Mouse (Mus musculus) 3T3-L1 (cell line): Measurements from ENCODE around the gene Igf1.

ENCODE experiments used
- DNase-seq: peaks from one replicate; pipeline ENCODE4 v3.0.0-alpha.2; 2015; ENCODE audit warnings: low read depth, low spot score

The Igf1 gene

GRCm38 (mm10) chr10:87860181-87861103 is 2.4 kb downstream of the Igf1 start:
- peak; percentile 86 for DNase-seq

GRCm38 (mm10) chr10:87861104-87861455 is 3.0 kb downstream of the Igf1 start:
- no peak for DNase-seq

- DNase-seq, result peak; percentile 80
These were observed 4.8 kb downstream of the Igf1 start for GRCm38 (mm10) chr10:87862899-87863298.

GRCm38 (mm10) chr10:87863326-87863725 is 5.3 kb downstream of the Igf1 start:
- no peak for DNase-seq

GRCm38 (mm10) chr10:87865712-87866111 is 7.6 kb downstream of the Igf1 start:
- DNase-seq, result peak; percentile 45

GRCm38 (mm10) chr10:87866448-87866847 is 8.4 kb downstream of the Igf1 start:
- DNase-seq, result no peak

GRCm38 (mm10) chr10:87867217-87867616 is 9.2 kb downstream of the Igf1 start:
- DNase-seq, result no peak

- DNase-seq, result no peak
These were observed 9.6 kb downstream of the Igf1 start for GRCm38 (mm10) chr10:87867631-87868030.

GRCm38 (mm10) chr10:87868349-87869053 is 10.4 kb downstream of the Igf1 start:
- no peak for DNase-seq

- DNase-seq, result no peak
These were observed 11.1 kb downstream of the Igf1 start for GRCm38 (mm10) chr10:87869151-87869550.

GRCm38 (mm10) chr10:87869691-87870090 is 11.6 kb downstream of the Igf1 start:
- no peak for DNase-seq

- peak; percentile 49 for DNase-seq
These were observed 14.0 kb downstream of the Igf1 start for GRCm38 (mm10) chr10:87871863-87872647.

- DNase-seq, result no peak
These were observed 14.8 kb downstream of the Igf1 start for GRCm38 (mm10) chr10:87872854-87873253.

GRCm38 (mm10) chr10:87873516-87873915 is 15.5 kb downstream of the Igf1 start:
- DNase-seq, result no peak

GRCm38 (mm10) chr10:87880071-87880785 is 22.2 kb downstream of the Igf1 start:
- DNase-seq, result peak; percentile 97

- DNase-seq, result peak; percentile 28
These were observed 27.4 kb downstream of the Igf1 start for GRCm38 (mm10) chr10:87885326-87886040.

GRCm38 (mm10) chr10:87889850-87890249 is 31.8 kb downstream of the Igf1 start:
- no peak for DNase-seq

- no peak for DNase-seq
These were observed 34.2 kb downstream of the Igf1 start for GRCm38 (mm10) chr10:87892256-87892655.

- DNase-seq, result no peak
These were observed 35.2 kb downstream of the Igf1 start for GRCm38 (mm10) chr10:87893272-87893671.

GRCm38 (mm10) chr10:87894461-87895120 is 36.5 kb downstream of the Igf1 start:
- DNase-seq, result no peak
